Mouse (Mus musculus) embryonic fibroblast, embryonic 13.5 days (primary cell): ENCODE measurements around the gene Cnih1.

ENCODE experiments used
- CTCF ChIP-seq: IDR thresholded peaks from 2 replicates; pipeline ENCODE4 v1.5.1; 2011; ENCODE audit warnings: mild to moderate bottlenecking, control low read depth, low read length, moderate library complexity, borderline replicate concordance; ENCODE audit not compliant: insufficient read depth
- POLR2A ChIP-seq: IDR thresholded peaks from 2 replicates; pipeline ENCODE4 v1.6.1; 2011; ENCODE audit warnings: low read depth, mild to moderate bottlenecking, control low read depth, low read length, moderate library complexity

DNA sequence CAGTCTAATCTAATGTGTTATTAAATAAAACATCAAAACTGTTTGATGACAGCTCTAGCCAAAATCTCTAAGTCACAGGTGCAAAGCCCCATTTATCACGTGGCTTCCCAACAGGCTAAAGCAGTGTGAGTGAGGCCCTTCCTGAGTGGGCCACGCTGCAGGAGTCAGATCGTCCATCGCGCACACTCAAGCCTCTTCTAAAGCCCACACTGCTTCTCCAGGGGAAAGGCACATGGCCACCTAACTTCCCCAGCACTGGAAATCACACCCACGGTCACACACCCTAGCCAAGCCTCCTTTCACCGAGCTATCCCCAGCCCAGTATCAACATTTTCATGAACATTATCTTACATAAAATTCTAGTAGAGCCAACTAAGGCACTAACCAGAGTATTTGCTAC, 7.1 kb downstream of the Cnih1 start:
- no peak for TF ChIP-seq POLR2A
- no peak for TF ChIP-seq CTCF
